Mouse (Mus musculus): ENCODE data around the gene Dglucy.

- TF ChIP-seq TAL1 (IDR thresholded peaks at IDR 0.05; ENCODE audit: low read length) = no peak
- TF ChIP-seq GATA1 (IDR thresholded peaks at IDR 0.05; ENCODE audit: low read length) = no peak
Observed at GRCm38 (mm10) chr12:100735581-100735980, 43.3 kb upstream of the Dglucy start.

All from erythroblast, embryonic 14.5 days (primary cell).